Mouse (Mus musculus): Measurements from ENCODE around the gene Unc119.
A peak's percentile ranks its signal among the peaks of the same experiment; 100 is the strongest.

Gene Unc119

GRCm38 (mm10) chr11:78347070-78347754 is 3.9 kb downstream of the Unc119 start:
- no peaks in the 10 kb centered on the region for H3K27me3 ChIP-seq (ENCODE audit: insufficient read depth, low read length)
- peaks cover 26% of the 10 kb centered on the region for H3K36me3 ChIP-seq (ENCODE audit: insufficient read depth, low read length)
- H3K4me1 ChIP-seq (replicated peaks; ENCODE audit: low read depth, low read length): peaks cover 57% of the 10 kb centered on the region
- H3K9me3 ChIP-seq (ENCODE audit: low read length): no peaks in the 10 kb centered on the region
- TF ChIP-seq CTCF (conservative IDR thresholded peaks at IDR 0.05; ENCODE audit: low read length) (peak; percentile 99), NANOG (IDR thresholded peaks at IDR 0.05; ENCODE audit: borderline replicate concordance, low read length) (no peak), POU5F1 (IDR thresholded peaks at IDR 0.05; ENCODE audit: borderline replicate concordance, low read length) (no peak)
- H3K4me3 ChIP-seq (replicated peaks; ENCODE audit: low read length): peak overlapping the region; percentile 65

- H3K4me1 ChIP-seq (replicated peaks; ENCODE audit: low read depth, low read length): peaks cover 61% of the 10 kb centered on the region
- no peaks in the 10 kb centered on the region for H3K27me3 ChIP-seq (ENCODE audit: insufficient read depth, low read length)
- H3K4me3 ChIP-seq (replicated peaks; ENCODE audit: low read length): peak overlapping the region; percentile 65
- no peaks in the 10 kb centered on the region for H3K9me3 ChIP-seq (ENCODE audit: low read length)
- TF ChIP-seq CTCF (conservative IDR thresholded peaks at IDR 0.05; ENCODE audit: low read length) (no peak), POU5F1 (IDR thresholded peaks at IDR 0.05; ENCODE audit: borderline replicate concordance, low read length) (no peak), NANOG (IDR thresholded peaks at IDR 0.05; ENCODE audit: borderline replicate concordance, low read length) (no peak)
- peaks cover 24% of the 10 kb centered on the region for H3K36me3 ChIP-seq (ENCODE audit: insufficient read depth, low read length)
These were observed 4.6 kb downstream of the Unc119 start for GRCm38 (mm10) chr11:78347908-78348307.

- H3K27me3 ChIP-seq (ENCODE audit: insufficient read depth, low read length): no peaks in the 10 kb centered on the region
- no peak overlapping the region for H3K4me3 ChIP-seq (replicated peaks; ENCODE audit: low read length)
- peaks cover 24% of the 10 kb centered on the region for H3K36me3 ChIP-seq (ENCODE audit: insufficient read depth, low read length)
- no peaks in the 10 kb centered on the region for H3K9me3 ChIP-seq (ENCODE audit: low read length)
- TF ChIP-seq CTCF (conservative IDR thresholded peaks at IDR 0.05; ENCODE audit: low read length): no peak
- no peak for TF ChIP-seq NANOG (IDR thresholded peaks at IDR 0.05; ENCODE audit: borderline replicate concordance, low read length)
- TF ChIP-seq POU5F1 (IDR thresholded peaks at IDR 0.05; ENCODE audit: borderline replicate concordance, low read length): no peak
- peaks cover 63% of the 10 kb centered on the region for H3K4me1 ChIP-seq (replicated peaks; ENCODE audit: low read depth, low read length)
These were observed 5.2 kb downstream of the Unc119 start for GRCm38 (mm10) chr11:78348474-78348873.

GRCm38 (mm10) chr11:78349441-78350358 is 6.4 kb downstream of the Unc119 start:
- no peaks in the 10 kb centered on the region for H3K9me3 ChIP-seq (ENCODE audit: low read length)
- TF ChIP-seq POU5F1 (IDR thresholded peaks at IDR 0.05; ENCODE audit: borderline replicate concordance, low read length) (no peak), CTCF (conservative IDR thresholded peaks at IDR 0.05; ENCODE audit: low read length) (no peak), NANOG (IDR thresholded peaks at IDR 0.05; ENCODE audit: borderline replicate concordance, low read length) (no peak)
- no peaks in the 10 kb centered on the region for H3K27me3 ChIP-seq (ENCODE audit: insufficient read depth, low read length)
- peaks cover 54% of the 10 kb centered on the region for H3K4me1 ChIP-seq (replicated peaks; ENCODE audit: low read depth, low read length)
- H3K36me3 ChIP-seq (ENCODE audit: insufficient read depth, low read length): peaks cover 24% of the 10 kb centered on the region
- no peak overlapping the region for H3K4me3 ChIP-seq (replicated peaks; ENCODE audit: low read length)

- peaks cover 29% of the 10 kb centered on the region for H3K4me1 ChIP-seq (replicated peaks; ENCODE audit: low read depth, low read length)
- no peaks in the 10 kb centered on the region for H3K27me3 ChIP-seq (ENCODE audit: insufficient read depth, low read length)
- no peaks in the 10 kb centered on the region for H3K9me3 ChIP-seq (ENCODE audit: low read length)
- no peak for TF ChIP-seq POU5F1 (IDR thresholded peaks at IDR 0.05; ENCODE audit: borderline replicate concordance, low read length)
- H3K36me3 ChIP-seq (ENCODE audit: insufficient read depth, low read length): peaks cover 15% of the 10 kb centered on the region
- no peak overlapping the region for H3K4me3 ChIP-seq (replicated peaks; ENCODE audit: low read length)
These were observed 9.8 kb downstream of the Unc119 start for GRCm38 (mm10) chr11:78353081-78353480.

GRCm38 (mm10) chr11:78354905-78355304 is 11.6 kb downstream of the Unc119 start:
- Histone ChIP-seq H3K27me3 (ENCODE audit: insufficient read depth, low read length) (no peaks in the 10 kb centered on the region), H3K4me3 (replicated peaks; ENCODE audit: low read length) (no peak overlapping the region), H3K9me3 (ENCODE audit: low read length) (no peaks in the 10 kb centered on the region), H3K4me1 (replicated peaks; ENCODE audit: low read depth, low read length) (peaks cover 39% of the 10 kb centered on the region), H3K36me3 (ENCODE audit: insufficient read depth, low read length) (no peaks in the 10 kb centered on the region)
- TF ChIP-seq CTCF (conservative IDR thresholded peaks at IDR 0.05; ENCODE audit: low read length): no peak
- TF ChIP-seq POU5F1 (IDR thresholded peaks at IDR 0.05; ENCODE audit: borderline replicate concordance, low read length): no peak
- no peak for TF ChIP-seq NANOG (IDR thresholded peaks at IDR 0.05; ENCODE audit: borderline replicate concordance, low read length)

GRCm38 (mm10) chr11:78355471-78356238 is 12.4 kb downstream of the Unc119 start:
- H3K4me1 ChIP-seq (replicated peaks; ENCODE audit: low read depth, low read length): peaks cover 46% of the 10 kb centered on the region
- H3K27me3 ChIP-seq (ENCODE audit: insufficient read depth, low read length): no peaks in the 10 kb centered on the region
- H3K36me3 ChIP-seq (ENCODE audit: insufficient read depth, low read length): no peaks in the 10 kb centered on the region
- TF ChIP-seq POU5F1 (IDR thresholded peaks at IDR 0.05; ENCODE audit: borderline replicate concordance, low read length) (no peak), CTCF (conservative IDR thresholded peaks at IDR 0.05; ENCODE audit: low read length) (peak; percentile 94), NANOG (IDR thresholded peaks at IDR 0.05; ENCODE audit: borderline replicate concordance, low read length) (no peak)
- no peaks in the 10 kb centered on the region for H3K9me3 ChIP-seq (ENCODE audit: low read length)
- H3K4me3 ChIP-seq (replicated peaks; ENCODE audit: low read length): no peak overlapping the region

Measured in E14TG2a.4 (cell line).